Mouse (Mus musculus) midbrain, embryonic 16.5 days (tissue): ENCODE data around the gene Zar1l. TPM values are rescaled to one million over a fixed set of nuclear protein-coding genes. Genes with fewer than 3 reads are reported as not detected.

Experiments
- ATAC-seq: fragments of 200-750 bp; cut with Nextera tagmentation; 2 replicates; pipeline ENCODE4 v1.8.0; 2017; ENCODE audit warnings: moderate TSS enrichment
- H3K27ac ChIP-seq: fragments of 300-500 bp; sonication (generic); 2 replicates; pipeline ENCODE4 v1.5.1; 2014; ENCODE audit warnings: mild to moderate bottlenecking, low read length, mixed read lengths
- H3K27me3 ChIP-seq: fragments of 300-500 bp; sonication (generic); 2 replicates; pipeline ENCODE4 v1.6.1; 2014; ENCODE audit warnings: low read depth, low read length, mixed read lengths; ENCODE audit not compliant: control insufficient read depth, insufficient read depth
- H3K36me3 ChIP-seq: fragments of 300-500 bp; sonication (generic); 2 replicates; pipeline ENCODE4 v1.6.1; 2014; ENCODE audit warnings: mild to moderate bottlenecking, low read length, moderate library complexity, mixed read lengths; ENCODE audit not compliant: control insufficient read depth, insufficient read depth
- H3K4me1 ChIP-seq: fragments of 300-500 bp; sonication (generic); 2 replicates; pipeline ENCODE4 v1.6.1; 2014; ENCODE audit warnings: mild to moderate bottlenecking, low read length, mixed read lengths; ENCODE audit not compliant: control insufficient read depth, insufficient read depth
- H3K4me2 ChIP-seq: fragments of 300-500 bp; sonication (generic); 2 replicates; pipeline ENCODE4 v1.6.1; 2014; ENCODE audit warnings: mild to moderate bottlenecking, low read length, mixed read lengths
- H3K4me3 ChIP-seq: fragments of 300-500 bp; sonication (generic); 2 replicates; pipeline ENCODE4 v1.5.1; 2014; ENCODE audit warnings: low read depth, mild to moderate bottlenecking, low read length, moderate library complexity, mixed read lengths
- H3K9ac ChIP-seq: fragments of 300-500 bp; sonication (generic); 2 replicates; pipeline ENCODE4 v1.6.1; 2014; ENCODE audit warnings: low read depth, low read length, mixed read lengths
- H3K9me3 ChIP-seq: fragments of 300-500 bp; sonication (generic); replicated peaks from 2 replicates; pipeline ENCODE4 v1.6.1; 2014; ENCODE audit warnings: mild to moderate bottlenecking, low read length, mixed read lengths; ENCODE audit not compliant: control insufficient read depth, poor library complexity, severe bottlenecking
- WGBS: fragments of 180-500 bp; shearing (Covaris S2); extraction: QIAGEN DNeasy Blood & Tissue Kit; methylation state at CpG from one replicate; pipeline ENCODE4 v1.1.7; 2014; 5-methylcytosine and 5-hydroxymethylcytosine counted together
- polyA plus RNA-seq: library from polyadenylated mRNA; unstranded; fragments of >200 nt; fragmentation: Nextera tagmentation; extraction: Ambion mirVana; gene quantifications from 2 replicates; pipeline ENCODE4 v1.2.1, GENCODE M21; 2015

Gene Zar1l
- polyA plus RNA-seq, 1 experiment from 2014 or later: not detected

DNA sequence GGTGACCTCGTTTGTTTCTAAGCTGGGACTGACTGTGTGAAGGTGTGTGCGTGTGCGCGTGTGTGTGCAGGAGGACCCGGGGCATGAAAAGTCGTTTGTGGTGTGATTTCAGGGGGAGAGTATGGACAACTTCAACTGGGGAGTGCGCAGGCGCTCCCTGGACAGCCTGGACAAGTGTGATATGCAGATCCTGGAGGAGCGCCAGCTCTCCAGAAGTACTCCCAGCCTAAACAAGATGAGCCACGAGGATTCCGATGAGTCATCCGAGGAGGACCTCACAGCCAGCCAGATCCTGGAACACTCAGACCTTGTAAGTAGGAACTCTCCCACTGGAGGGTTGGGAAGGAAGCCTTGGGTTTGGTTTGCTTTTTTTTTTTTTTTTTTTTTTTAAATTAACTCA, 51.8 kb downstream of the Zar1l start:
- no peak overlapping the region for H3K9ac ChIP-seq
- 82% methylated on average over 12 of the region's 12 CpGs for WGBS
- no peaks in the 10 kb centered on the region for H3K27me3 ChIP-seq
- no peak overlapping the region for H3K4me2 ChIP-seq
- H3K4me3 ChIP-seq: no peak overlapping the region
- no peaks in the 10 kb centered on the region for H3K4me1 ChIP-seq
- no peak for ATAC-seq
- no peak overlapping the region for H3K27ac ChIP-seq
- no peaks in the 10 kb centered on the region for H3K9me3 ChIP-seq
- H3K36me3 ChIP-seq: peaks cover 29% of the 10 kb centered on the region

DNA sequence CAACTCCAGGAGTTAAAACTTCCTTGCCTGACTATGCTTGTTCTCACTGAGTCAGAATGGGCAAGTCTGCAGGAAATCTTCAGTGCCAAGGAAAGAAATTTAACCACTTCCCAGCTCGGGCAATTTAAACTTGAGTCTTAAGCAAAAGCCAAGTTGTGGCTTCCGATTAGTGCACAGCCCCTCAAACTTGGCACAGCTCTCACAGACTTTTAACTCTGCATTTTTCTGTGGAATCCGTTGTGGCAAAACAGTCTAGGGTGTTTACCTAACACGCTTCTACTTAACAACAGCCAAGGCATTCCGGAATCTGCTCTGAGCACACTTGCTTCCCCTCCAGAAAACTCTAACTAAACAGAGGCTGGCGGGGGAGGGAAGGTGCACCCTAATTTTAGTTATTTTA, 52.7 kb downstream of the Zar1l start:
- ATAC-seq: no peak
- WGBS: 79% methylated on average over 6 of the region's 6 CpGs
- Histone ChIP-seq H3K4me2 (no peak overlapping the region), H3K27me3 (no peaks in the 10 kb centered on the region), H3K4me3 (no peak overlapping the region), H3K9me3 (no peaks in the 10 kb centered on the region), H3K4me1 (no peaks in the 10 kb centered on the region), H3K36me3 (peaks cover 32% of the 10 kb centered on the region), H3K9ac (no peak overlapping the region), H3K27ac (no peak overlapping the region)

DNA sequence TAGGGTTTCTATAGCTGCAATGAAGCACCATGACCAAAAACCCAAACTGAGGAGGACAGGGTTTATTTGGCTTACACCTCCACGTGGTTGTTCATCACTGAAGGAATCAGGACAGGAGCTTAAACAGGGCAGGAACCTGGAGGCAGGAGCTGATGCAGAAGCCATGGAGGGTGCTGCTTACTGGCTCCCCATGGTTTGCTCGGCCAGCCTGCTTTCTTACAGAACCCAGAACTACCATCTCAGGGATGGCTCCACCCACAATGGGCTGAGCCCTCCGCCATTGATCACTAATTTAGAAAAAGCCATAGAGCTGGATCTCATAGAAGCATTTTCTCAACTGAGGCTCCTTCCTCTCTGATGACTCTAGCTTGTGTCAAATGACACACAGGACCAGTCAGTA, 53.2 kb downstream of the Zar1l start:
- H3K9me3 ChIP-seq: no peaks in the 10 kb centered on the region
- no peaks in the 10 kb centered on the region for H3K27me3 ChIP-seq
- no peak overlapping the region for H3K4me2 ChIP-seq
- H3K36me3 ChIP-seq: peaks cover 32% of the 10 kb centered on the region
- no peak overlapping the region for H3K4me3 ChIP-seq
- WGBS: 62% methylated on average over 3 of the region's 3 CpGs
- H3K27ac ChIP-seq: no peak overlapping the region
- no peaks in the 10 kb centered on the region for H3K4me1 ChIP-seq
- H3K9ac ChIP-seq: no peak overlapping the region
- ATAC-seq: no peak

DNA sequence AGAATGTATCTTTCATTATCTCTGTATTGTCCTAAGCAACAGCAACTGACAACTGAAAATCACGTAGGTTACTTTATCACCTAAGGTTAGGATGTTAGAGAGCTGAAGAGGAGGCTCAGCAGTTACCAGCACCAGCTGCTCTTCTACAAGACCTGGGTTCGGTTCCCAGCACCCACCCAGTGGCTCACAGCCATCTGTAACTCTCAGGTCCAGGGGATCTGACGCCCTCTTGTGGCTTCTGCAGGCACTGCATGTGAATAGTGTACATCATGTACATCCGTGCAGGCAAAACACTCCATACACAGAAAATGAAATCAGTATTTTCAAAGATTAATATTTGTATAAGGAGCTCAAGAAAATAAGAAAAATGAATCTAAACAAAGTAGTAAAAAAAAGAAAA, 58.2 kb downstream of the Zar1l start:
- Histone ChIP-seq H3K4me3 (no peak overlapping the region), H3K36me3 (peaks cover 47% of the 10 kb centered on the region), H3K4me2 (no peak overlapping the region), H3K9me3 (no peaks in the 10 kb centered on the region), H3K9ac (no peak overlapping the region), H3K4me1 (no peaks in the 10 kb centered on the region), H3K27me3 (no peaks in the 10 kb centered on the region), H3K27ac (no peak overlapping the region)
- no peak for ATAC-seq
- WGBS: 78% methylated on average over 4 of the region's 4 CpGs

DNA sequence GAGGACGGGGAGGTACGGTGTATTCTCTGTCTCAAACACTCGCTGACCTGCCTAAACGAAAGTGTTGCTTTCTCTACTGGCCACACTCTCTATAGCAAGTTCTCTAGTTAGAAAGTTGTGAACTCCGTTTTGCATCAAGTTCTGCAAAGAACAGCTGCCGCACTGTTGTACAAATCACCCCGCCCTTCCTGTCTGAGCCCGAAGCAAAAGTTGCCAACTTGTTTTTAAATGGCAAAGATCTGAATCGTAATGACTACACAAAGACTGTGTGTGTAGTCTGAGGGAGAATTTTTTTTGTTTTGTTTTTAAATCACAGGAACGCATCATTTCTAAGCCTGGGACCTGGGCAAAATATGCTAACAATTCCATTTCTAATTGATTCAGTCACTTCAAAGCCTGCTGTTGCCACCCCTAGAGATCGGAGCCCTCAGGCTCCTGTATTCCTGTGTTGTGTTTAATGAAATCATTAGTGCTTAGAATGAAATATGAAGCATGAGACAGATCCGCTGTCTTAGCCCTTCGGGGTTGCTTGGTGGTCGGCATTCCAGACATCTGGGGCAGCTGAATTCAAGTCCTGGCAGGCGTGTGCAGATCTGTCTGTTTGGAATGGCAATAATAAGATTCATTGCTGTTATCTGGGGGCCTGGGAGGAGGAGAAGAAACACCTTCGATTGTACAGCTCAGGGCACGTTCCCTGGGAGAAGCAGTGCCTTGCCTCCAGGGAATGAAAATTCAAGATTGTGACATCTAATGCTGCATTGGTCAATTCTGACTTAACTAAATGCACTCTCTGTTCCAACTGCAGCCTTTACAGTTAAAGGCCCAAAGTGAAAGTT, 59.8 kb downstream of the Zar1l start:
- Histone ChIP-seq H3K27ac (no peak overlapping the region), H3K9me3 (no peaks in the 10 kb centered on the region; the same call in 1 of the 2 replicates), H3K4me1 (no peaks in the 10 kb centered on the region), H3K27me3 (no peaks in the 10 kb centered on the region), H3K4me3 (no peak overlapping the region), H3K36me3 (peaks cover 63% of the 10 kb centered on the region), H3K9ac (no peak overlapping the region), H3K4me2 (no peak overlapping the region)
- peak; percentile 51; the same call in 1 of the 2 replicates for ATAC-seq
- 60% methylated on average over 17 of the region's 17 CpGs for WGBS

DNA sequence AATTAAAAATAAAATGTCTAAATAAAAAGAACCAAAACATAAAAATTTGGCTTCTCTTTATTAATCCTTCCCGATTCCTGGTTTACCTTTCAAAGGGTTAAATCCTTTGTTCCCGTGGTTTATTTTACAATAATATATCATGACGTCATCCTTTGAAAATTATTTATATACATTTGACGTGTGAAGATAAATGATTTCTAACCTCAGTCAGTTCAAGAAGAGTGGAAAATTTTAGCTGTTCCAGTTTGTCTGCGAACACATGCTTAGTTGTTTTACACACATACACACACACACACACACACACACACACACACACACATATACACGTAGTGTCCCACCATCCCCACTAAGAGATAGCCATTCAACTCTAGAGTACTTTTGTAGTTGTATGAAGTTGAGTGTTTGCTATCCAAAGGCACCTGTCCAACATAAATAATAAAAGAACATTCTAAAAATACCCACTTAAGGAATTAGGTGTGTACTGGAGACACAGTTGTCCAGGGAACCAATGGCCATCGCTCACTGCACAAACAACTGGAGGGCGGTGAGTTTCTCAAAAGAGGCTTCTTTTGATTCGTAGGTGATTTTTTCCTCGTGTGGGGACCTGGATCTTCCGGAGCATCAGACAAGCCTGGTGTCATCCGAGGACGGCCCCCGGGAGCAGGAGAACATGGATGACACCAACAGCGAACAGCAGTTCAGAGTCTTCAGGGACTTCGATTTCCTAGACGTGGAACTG, 60.6 kb downstream of the Zar1l start:
- no peak for ATAC-seq
- H3K4me3 ChIP-seq: no peak overlapping the region
- no peak overlapping the region for H3K4me2 ChIP-seq

More for the DNA sequence above, 60.6 kb downstream of the Zar1l start:
- H3K9ac ChIP-seq: no peak overlapping the region
- 90% methylated on average over 17 of the region's 17 CpGs for WGBS
- peaks cover 68% of the 10 kb centered on the region for H3K36me3 ChIP-seq
- H3K4me1 ChIP-seq: no peaks in the 10 kb centered on the region
- no peaks in the 10 kb centered on the region; the same call in 1 of the 2 replicates for H3K9me3 ChIP-seq
- H3K27ac ChIP-seq: no peak overlapping the region
- no peaks in the 10 kb centered on the region for H3K27me3 ChIP-seq

Other genes starting within 250 kb of the Zar1l start
- 8.7 and 9.6 TPM in 2 replicates for gene Brca2, start 4.5 kb upstream of the Zar1l start, polyA plus RNA-seq
- 16.8 and 19.9 TPM in 2 replicates for gene N4bp2l1, start 79.0 kb upstream of the Zar1l start, polyA plus RNA-seq
- 25.7 and 26.7 TPM in 2 replicates for gene N4bp2l2, start 148.0 kb upstream of the Zar1l start, polyA plus RNA-seq
- 28.5 and 33.8 TPM in 2 replicates for gene Pds5b, start 155.6 kb upstream of the Zar1l start, polyA plus RNA-seq